Mouse (Mus musculus) liver, embryonic 14.5 days (tissue): ENCODE data around the gene Nhej1.

Experiments
- CTCF ChIP-seq: IDR thresholded peaks from 2 replicates; pipeline ENCODE4 v1.5.1; 2016; ENCODE audit warnings: antibody characterized with exemption, low read depth, control low read depth
- EP300 ChIP-seq: IDR thresholded peaks from 2 replicates; pipeline ENCODE4 v1.6.1; 2016; ENCODE audit warnings: antibody characterized with exemption, low read depth

GRCm38 (mm10) chr1:75155837-75156236 is 30.8 kb upstream of the Nhej1 start:
- TF ChIP-seq CTCF, result no peak
- TF ChIP-seq EP300, result no peak
